Mouse (Mus musculus) embryonic facial prominence, embryonic 12.5 days (tissue): Measurements from ENCODE around the gene Creb3. TPM values are rescaled to one million over a fixed set of nuclear protein-coding genes. Genes with fewer than 3 reads are reported as not detected.

ENCODE experiments used
- ATAC-seq: fragments of 200-750 bp; cut with Nextera tagmentation; 2 replicates; pipeline ENCODE4 v1.8.0; 2017; ENCODE audit not compliant: insufficient number of reproducible peaks, insufficient read depth, low FRiP score, low TSS enrichment
- H3K27ac ChIP-seq: fragments of 300-500 bp; sonication (generic); 2 replicates; pipeline ENCODE4 v1.5.1; 2016; ENCODE audit warnings: mild to moderate bottlenecking
- H3K27me3 ChIP-seq: fragments of 300-500 bp; sonication (generic); 2 replicates; pipeline ENCODE4 v1.6.1; 2016; ENCODE audit warnings: mild to moderate bottlenecking, moderate library complexity
- H3K36me3 ChIP-seq: fragments of 300-500 bp; sonication (generic); 2 replicates; pipeline ENCODE4 v1.6.1; 2016; ENCODE audit warnings: mild to moderate bottlenecking
- H3K4me1 ChIP-seq: fragments of 300-500 bp; sonication (generic); 2 replicates; pipeline ENCODE4 v1.6.1; 2016
- H3K4me2 ChIP-seq: fragments of 300-500 bp; sonication (generic); replicated peaks from 2 replicates; pipeline ENCODE4 v1.6.1; 2016; ENCODE audit warnings: mild to moderate bottlenecking, moderate library complexity
- H3K4me3 ChIP-seq: fragments of 300-500 bp; sonication (generic); 2 replicates; pipeline ENCODE4 v1.5.1; 2016; ENCODE audit warnings: mild to moderate bottlenecking
- H3K9ac ChIP-seq: fragments of 300-500 bp; sonication (generic); 2 replicates; pipeline ENCODE4 v1.6.1; 2016; ENCODE audit warnings: mild to moderate bottlenecking, moderate library complexity
- H3K9me3 ChIP-seq: fragments of 300-500 bp; sonication (generic); 2 replicates; pipeline ENCODE4 v1.6.1; 2016; ENCODE audit warnings: mild to moderate bottlenecking, moderate library complexity
- WGBS: fragments of 180-500 bp; shearing (Covaris S2); methylation state at CpG from one replicate; pipeline ENCODE4 v1.1.7; 2016; 5-methylcytosine and 5-hydroxymethylcytosine counted together
- polyA plus RNA-seq: library from polyadenylated mRNA; unstranded; fragments of >200 nt; fragmentation: Nextera tagmentation; extraction: Ambion mirVana; gene quantifications from 2 replicates; pipeline ENCODE4 v1.2.1, GENCODE M21; 2016

Creb3 gene
- polyA plus RNA-seq = 43.5 and 49.9 TPM in 2 replicates

DNA sequence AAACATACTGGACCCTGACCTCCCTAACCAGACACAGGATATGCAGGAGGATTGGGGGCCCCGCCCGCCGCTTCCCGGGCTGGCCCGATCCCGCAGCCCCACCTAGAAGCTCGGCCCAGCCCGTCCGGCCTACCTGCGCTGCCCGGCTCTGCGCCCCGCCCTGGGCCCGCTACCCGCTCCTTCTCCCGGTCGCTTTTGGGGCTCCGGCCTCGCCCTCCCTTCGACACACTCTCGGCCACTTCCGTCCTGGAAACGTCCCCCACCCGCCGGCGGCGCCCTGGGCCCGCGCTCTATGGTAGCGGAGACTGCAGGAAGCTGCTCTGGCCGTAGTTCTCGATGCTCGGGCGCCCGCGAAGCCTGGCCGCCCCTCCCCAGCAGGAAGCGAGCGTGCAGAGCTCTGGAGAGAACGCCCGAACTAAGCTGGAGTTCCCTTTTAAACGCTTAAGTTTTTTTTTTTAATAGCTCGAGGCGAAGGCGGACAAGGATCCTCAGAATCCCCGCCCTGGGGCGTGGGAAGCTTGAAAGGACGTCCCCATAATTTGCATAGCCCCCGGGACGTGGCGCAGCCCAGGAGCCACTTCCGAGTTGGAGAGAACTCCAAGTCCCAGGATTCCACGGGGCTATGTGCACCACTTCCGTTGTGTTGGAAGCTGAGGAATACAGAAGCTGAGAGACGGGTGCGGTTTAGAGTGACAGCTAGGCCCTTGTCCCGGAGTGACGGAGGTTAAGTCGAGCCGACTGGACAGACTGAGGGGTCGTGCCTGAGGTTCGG, at the start of gene Creb3, which contains the start of gene Tln1:
Creb3 (plus strand) TSS at position 336 of the 772 bp plus-strand sequence.
Tln1 (minus strand) TSS at position 695 of the 772 bp plus-strand sequence.
- Histone ChIP-seq H3K9ac (peak within 1 kb of the TSS; percentile 95), H3K4me2 (peak within 1 kb of the TSS; percentile 82), H3K9me3 (no peaks in the 10 kb centered on the region), H3K36me3 (peaks cover 27% of the 10 kb centered on the region), H3K4me3 (peak within 1 kb of the TSS; percentile 93), H3K4me1 (peaks cover 52% of the 10 kb centered on the region), H3K27me3 (no peaks in the 10 kb centered on the region), H3K27ac (peak within 1 kb of the TSS; percentile 99)
- WGBS = under 1% methylated on average over 62 of the region's 62 CpGs
- ATAC-seq = peak; percentile 93

DNA sequence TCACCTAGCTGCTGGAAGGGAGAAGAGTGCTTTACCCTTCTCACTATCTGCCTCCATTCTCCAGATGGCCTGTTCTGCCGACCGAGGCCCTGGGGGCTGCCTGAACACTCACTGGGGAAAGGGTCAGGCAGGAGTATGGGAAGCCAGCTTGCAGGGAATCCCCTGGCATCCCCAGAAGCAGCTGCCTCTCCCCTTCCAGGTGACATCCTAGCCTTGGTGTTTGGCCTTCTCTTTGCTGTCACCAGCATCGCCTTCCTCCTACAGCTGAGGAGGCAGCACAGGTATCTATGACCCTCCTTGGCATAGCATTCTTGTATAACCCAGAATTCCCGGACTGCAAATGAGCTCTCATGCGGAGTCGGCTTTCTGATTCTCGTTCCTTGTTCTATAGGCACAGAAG, 49.5 kb upstream of the Creb3 start:
- no peak overlapping the region for H3K4me2 ChIP-seq
- H3K27me3 ChIP-seq = 0 out of 2 replicates have a peak, but pooled peaks cover 4% of the 10 kb centered on the region
- H3K9ac ChIP-seq = no peak overlapping the region
- 52% methylated on average over 7 of the region's 7 CpGs for WGBS
- H3K27ac ChIP-seq = no peak overlapping the region
- H3K36me3 ChIP-seq = peaks cover 9% of the 10 kb centered on the region; the same call in 1 of the 2 replicates
- ATAC-seq = no peak
- H3K4me3 ChIP-seq = no peak overlapping the region
- peaks cover 22% of the 10 kb centered on the region for H3K4me1 ChIP-seq
- H3K9me3 ChIP-seq = no peaks in the 10 kb centered on the region

DNA sequence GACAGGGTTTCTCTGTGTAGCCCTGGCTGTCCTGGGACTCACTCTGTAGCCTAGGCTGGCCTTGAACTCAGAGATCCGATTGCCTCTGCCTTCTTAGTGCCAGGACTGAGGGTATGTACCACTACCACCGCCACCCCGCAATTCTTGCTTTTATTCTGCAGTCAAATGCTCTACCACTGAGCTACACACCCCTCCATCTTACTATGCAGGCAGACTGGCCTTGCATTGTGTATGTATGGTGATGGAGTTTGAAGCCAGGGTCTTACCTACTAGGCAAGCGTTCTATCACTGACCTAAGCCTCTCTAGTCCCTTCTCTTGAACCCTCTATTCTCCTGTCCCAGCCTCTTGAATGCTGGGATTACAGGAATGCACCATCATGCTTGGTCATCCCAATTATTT, 48.8 kb upstream of the Creb3 start:
- 82% methylated on average over 4 of the region's 4 CpGs for WGBS
- H3K36me3 ChIP-seq = peaks cover 9% of the 10 kb centered on the region; the same call in 1 of the 2 replicates
- no peak for ATAC-seq
- H3K27ac ChIP-seq = no peak overlapping the region
- no peaks in the 10 kb centered on the region for H3K9me3 ChIP-seq
- no peaks in the 10 kb centered on the region for H3K27me3 ChIP-seq
- H3K4me2 ChIP-seq = no peak overlapping the region
- no peak overlapping the region for H3K4me3 ChIP-seq
- H3K4me1 ChIP-seq = peaks cover 16% of the 10 kb centered on the region
- no peak overlapping the region for H3K9ac ChIP-seq

DNA sequence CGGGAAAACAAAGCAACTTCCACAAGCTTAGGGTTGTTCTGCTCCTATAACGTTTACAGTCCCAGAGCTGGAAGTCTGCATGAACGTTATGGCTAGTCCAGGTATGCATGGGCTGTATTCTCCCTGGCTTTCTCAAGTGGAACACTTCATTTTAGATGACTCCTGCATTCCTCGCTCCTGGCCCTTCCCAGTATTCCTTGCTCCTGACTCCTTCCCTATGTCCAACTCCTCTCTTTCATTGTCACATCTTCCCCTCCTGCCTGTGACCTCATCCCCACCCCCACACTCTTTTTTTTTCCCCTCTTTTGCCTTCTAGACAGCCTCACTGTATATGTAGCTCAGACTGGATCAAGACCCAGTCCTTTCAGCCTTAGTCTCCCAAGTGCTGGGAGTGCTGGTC, 48.3 kb upstream of the Creb3 start:
- peaks cover 9% of the 10 kb centered on the region; the same call in 1 of the 2 replicates for H3K36me3 ChIP-seq
- H3K4me1 ChIP-seq = peaks cover 16% of the 10 kb centered on the region; the same call in 1 of the 2 replicates
- no peaks in the 10 kb centered on the region for H3K9me3 ChIP-seq
- WGBS = 81% methylated on average over 4 of the region's 4 CpGs
- no peak overlapping the region for H3K4me2 ChIP-seq
- no peak overlapping the region for H3K27ac ChIP-seq
- H3K9ac ChIP-seq = no peak overlapping the region
- no peak overlapping the region for H3K4me3 ChIP-seq
- ATAC-seq = no peak
- no peaks in the 10 kb centered on the region for H3K27me3 ChIP-seq

DNA sequence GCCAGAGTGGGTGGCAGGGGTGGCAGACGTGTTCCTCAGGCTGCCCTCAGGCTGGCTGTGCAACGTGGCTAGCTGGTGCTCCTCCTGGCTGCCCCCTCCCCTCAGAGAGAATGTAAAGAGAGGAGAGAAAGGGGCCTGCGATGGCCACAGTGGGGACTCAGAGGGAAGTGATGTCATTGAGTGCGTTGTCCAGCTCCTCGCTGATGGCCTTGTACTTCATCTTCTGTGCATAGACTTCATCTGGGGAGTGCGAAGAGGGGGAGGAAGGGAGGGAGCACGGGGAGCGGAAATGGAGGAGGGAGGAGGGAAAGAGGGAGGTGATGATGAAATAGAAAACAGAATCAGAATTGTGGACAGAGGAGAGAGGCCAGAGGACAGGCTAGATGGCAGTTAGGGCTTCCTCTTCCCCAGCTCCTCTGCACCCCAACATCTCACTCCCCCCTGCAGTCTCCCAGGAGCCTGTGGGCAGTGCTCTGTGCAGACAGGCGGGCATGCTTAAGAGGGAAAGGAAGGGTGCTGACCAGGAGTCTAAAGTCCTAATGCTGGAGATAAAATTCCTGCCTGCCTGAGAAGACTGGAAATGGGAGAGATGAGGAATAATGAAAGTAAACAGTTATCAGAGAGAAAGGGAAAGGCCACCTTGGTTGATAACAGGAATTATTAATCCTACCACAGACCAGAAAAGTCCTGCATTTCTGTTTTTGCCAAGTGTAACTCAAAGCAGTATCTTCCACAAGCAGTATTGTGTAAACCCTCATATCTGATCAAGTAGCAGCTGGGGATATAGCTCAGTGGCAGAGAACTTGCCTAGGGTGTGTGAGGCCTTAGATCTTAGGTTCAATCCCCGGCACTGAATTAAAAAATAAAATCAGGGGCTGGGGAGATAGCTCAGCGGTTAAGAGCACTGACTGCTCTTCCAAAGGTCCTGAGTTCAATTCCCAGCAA, 46.1 kb upstream of the Creb3 start:
- Histone ChIP-seq H3K27ac (no peak overlapping the region), H3K9ac (no peak overlapping the region), H3K36me3 (peaks cover 12% of the 10 kb centered on the region; the same call in 1 of the 2 replicates), H3K4me1 (peaks cover 13% of the 10 kb centered on the region; the same call in 1 of the 2 replicates), H3K27me3 (peaks cover 3% of the 10 kb centered on the region; the same call in 1 of the 2 replicates), H3K4me2 (no peak overlapping the region), H3K9me3 (no peaks in the 10 kb centered on the region), H3K4me3 (no peak overlapping the region)
- WGBS = 74% methylated on average over 11 of the region's 11 CpGs
- no peak for ATAC-seq

DNA sequence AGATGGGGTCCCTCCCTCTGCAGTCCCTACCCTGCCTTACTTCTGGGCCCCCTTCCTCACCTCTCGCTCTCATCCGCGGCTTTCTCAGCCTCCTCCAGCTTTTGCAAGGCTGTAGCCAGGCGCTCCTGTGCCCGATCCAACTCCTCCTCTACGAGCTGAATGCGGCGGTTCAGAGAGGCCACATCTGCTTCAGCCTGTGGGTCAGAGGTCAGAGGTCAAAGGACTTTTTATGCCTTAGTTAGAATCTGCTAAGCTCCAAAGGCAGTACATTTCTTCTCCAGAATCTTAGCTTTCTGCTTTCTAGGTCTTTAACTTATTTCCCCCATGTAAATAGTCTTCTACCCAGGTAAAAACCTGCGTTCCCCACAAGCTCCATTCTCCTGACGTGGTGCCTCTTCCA, 42.6 kb upstream of the Creb3 start:
- Histone ChIP-seq H3K27ac (no peak overlapping the region), H3K4me1 (peaks cover 41% of the 10 kb centered on the region), H3K9ac (no peak overlapping the region), H3K4me3 (peak overlapping the region; percentile 2; the same call in 1 of the 2 replicates), H3K27me3 (peaks cover 22% of the 10 kb centered on the region), H3K9me3 (no peaks in the 10 kb centered on the region), H3K4me2 (peak overlapping the region; percentile 37), H3K36me3 (peaks cover 12% of the 10 kb centered on the region; the same call in 1 of the 2 replicates)
- WGBS = 18% methylated on average over 10 of the region's 10 CpGs
- no peak for ATAC-seq

DNA sequence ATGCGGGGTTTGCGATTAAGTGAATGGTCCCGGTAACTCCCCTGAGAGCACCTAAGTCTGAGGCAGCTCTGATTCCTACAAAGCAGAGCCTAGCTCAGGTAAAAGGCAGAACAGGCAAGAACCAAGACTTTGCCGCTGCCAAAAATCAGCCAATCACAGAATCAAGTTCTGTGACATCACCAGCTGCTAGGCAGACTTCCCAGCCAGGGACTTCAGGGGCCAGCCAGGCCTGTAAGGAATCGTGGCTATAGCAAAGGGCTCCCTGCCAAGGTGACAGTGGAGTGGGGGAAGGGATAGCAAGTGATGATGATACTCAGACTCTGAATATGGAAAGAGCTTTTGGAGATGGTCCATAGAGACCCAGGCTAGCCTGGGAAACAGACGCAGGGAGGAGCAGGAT, 42.2 kb upstream of the Creb3 start:
- no peak for ATAC-seq
- H3K4me1 ChIP-seq = peaks cover 41% of the 10 kb centered on the region
- WGBS = 12% methylated on average over 6 of the region's 6 CpGs
- peak overlapping the region; percentile 2; the same call in 1 of the 2 replicates for H3K4me3 ChIP-seq
- H3K9ac ChIP-seq = no peak overlapping the region
- peaks cover 26% of the 10 kb centered on the region for H3K27me3 ChIP-seq
- peak overlapping the region; percentile 37 for H3K4me2 ChIP-seq
- no peak overlapping the region for H3K27ac ChIP-seq
- peaks cover 12% of the 10 kb centered on the region; the same call in 1 of the 2 replicates for H3K36me3 ChIP-seq
- no peaks in the 10 kb centered on the region for H3K9me3 ChIP-seq

DNA sequence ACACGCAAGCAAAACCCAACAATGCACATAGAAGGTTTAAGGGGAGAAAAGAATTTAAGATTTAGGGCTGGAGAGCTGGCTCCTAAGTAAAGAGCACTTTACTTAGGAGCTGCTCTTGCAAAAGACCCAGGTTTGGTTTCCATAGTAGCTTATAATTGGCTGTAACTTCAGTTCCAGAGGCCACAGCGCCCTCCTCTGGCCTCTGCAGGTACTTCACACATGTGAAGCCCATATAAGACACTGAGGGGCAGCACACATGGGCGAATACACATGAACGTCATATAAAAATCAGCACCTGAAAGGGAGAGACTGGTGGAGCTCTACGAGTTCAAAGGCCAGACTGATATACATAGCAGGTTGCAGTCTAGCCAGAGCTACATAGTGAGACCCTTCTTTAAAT, 34.3 kb upstream of the Creb3 start:
- Histone ChIP-seq H3K4me2 (no peak overlapping the region), H3K4me3 (no peak overlapping the region), H3K36me3 (peaks cover 19% of the 10 kb centered on the region), H3K9ac (no peak overlapping the region), H3K4me1 (peaks cover 16% of the 10 kb centered on the region), H3K27me3 (peaks cover 23% of the 10 kb centered on the region), H3K9me3 (no peaks in the 10 kb centered on the region), H3K27ac (no peak overlapping the region)
- WGBS = 66% methylated on average over 5 of the region's 5 CpGs
- no peak for ATAC-seq

DNA sequence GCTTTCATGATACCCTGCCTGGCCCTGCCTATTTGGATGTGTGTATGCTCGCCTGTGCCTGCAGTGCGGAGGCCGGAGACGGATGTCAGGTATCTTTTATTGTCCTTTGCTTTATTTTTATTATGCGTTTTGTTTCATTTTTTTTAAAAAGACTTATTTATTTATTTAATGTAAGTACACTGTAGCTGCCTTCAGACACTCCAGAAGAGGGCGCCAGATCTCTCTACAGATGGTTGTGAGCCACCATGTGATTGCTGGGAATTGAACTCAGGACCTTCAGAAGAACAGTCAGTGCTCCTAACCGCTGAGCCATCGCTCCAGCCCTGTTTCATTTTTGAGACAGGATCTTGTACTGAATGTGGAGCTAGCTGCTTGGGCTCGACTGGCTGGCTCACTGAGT, 33.6 kb upstream of the Creb3 start:
- H3K9ac ChIP-seq = no peak overlapping the region
- H3K4me3 ChIP-seq = no peak overlapping the region
- peaks cover 18% of the 10 kb centered on the region for H3K27me3 ChIP-seq
- H3K9me3 ChIP-seq = no peaks in the 10 kb centered on the region
- peaks cover 11% of the 10 kb centered on the region for H3K4me1 ChIP-seq
- WGBS = 80% methylated on average over 9 of the region's 9 CpGs
- no peak overlapping the region for H3K4me2 ChIP-seq
- H3K27ac ChIP-seq = no peak overlapping the region
- H3K36me3 ChIP-seq = peaks cover 25% of the 10 kb centered on the region
- ATAC-seq = no peak

DNA sequence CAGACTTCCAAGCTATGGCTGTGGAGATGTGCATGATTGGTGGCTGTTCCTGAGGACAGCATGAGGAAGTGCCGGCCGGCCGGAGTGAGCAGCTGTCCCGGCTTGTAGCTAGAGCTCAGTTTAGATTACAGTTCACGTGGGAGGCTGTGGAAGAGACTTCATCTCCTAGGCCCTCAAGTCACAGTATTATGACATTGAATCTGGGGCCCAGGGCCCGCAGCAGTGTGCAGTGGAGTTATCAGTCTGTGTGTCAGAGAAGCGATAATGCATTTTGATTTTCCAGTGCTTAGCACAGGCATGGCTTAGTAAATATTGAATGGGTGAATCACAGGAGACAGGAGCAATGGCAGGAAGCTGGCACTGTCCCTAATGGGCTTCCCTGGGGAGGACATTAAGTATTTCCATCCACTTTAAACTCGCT, 32.0 kb upstream of the Creb3 start:
- H3K9ac ChIP-seq = no peak overlapping the region
- H3K4me3 ChIP-seq = no peak overlapping the region
- H3K4me2 ChIP-seq = no peak overlapping the region
- H3K27me3 ChIP-seq = peaks cover 4% of the 10 kb centered on the region
- no peaks in the 10 kb centered on the region for H3K9me3 ChIP-seq
- no peak for ATAC-seq
- no peaks in the 10 kb centered on the region for H3K4me1 ChIP-seq
- H3K27ac ChIP-seq = 0 out of 2 replicates have a peak overlapping the region, but pooled peaks have one; percentile 41
- peaks cover 41% of the 10 kb centered on the region for H3K36me3 ChIP-seq
- 73% methylated on average over 8 of the region's 8 CpGs for WGBS

DNA sequence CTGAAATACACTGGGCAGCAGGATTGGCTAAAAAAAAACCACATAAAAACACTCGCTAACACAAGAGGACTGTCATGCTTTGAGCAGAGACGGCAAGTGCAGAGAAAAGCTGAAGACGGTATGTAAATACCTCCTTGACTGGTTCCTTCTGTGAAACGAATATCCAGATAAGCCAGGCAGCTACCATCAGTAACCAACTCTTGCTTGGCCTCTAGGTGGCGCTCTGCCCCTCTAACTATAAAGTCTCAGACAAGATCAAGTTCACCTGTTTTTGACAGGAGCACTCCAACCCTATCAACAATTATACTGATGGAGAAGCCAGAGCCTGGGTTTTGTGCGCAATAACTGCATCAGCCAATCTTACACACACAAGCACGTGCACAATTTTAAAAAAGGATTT, 31.6 kb upstream of the Creb3 start:
- no peak overlapping the region for H3K27ac ChIP-seq
- H3K9me3 ChIP-seq = no peaks in the 10 kb centered on the region
- H3K4me1 ChIP-seq = no peaks in the 10 kb centered on the region
- ATAC-seq = no peak
- peaks cover under 1% of the 10 kb centered on the region for H3K27me3 ChIP-seq
- no peak overlapping the region for H3K9ac ChIP-seq
- 26% methylated on average over 7 of the region's 7 CpGs for WGBS
- H3K4me3 ChIP-seq = no peak overlapping the region
- H3K4me2 ChIP-seq = no peak overlapping the region
- peaks cover 46% of the 10 kb centered on the region for H3K36me3 ChIP-seq
